Mouse (Mus musculus): ENCODE data around the gene Srprb.

- TF ChIP-seq EP300 (IDR thresholded peaks at IDR 0.05): no peak
- TF ChIP-seq CTCF (IDR thresholded peaks at IDR 0.05): no peak
Observed at GRCm38 (mm10) chr9:103214281-103214680, 12.3 kb upstream of the Srprb start.
